Mouse (Mus musculus): ENCODE data around the gene Fry. TPM values are rescaled to one million over a fixed set of nuclear protein-coding genes. Genes with fewer than 3 reads are reported as not detected.

Fry gene
- total RNA-seq, 1 experiment from 2014 or later, result 115 TPM

DNA sequence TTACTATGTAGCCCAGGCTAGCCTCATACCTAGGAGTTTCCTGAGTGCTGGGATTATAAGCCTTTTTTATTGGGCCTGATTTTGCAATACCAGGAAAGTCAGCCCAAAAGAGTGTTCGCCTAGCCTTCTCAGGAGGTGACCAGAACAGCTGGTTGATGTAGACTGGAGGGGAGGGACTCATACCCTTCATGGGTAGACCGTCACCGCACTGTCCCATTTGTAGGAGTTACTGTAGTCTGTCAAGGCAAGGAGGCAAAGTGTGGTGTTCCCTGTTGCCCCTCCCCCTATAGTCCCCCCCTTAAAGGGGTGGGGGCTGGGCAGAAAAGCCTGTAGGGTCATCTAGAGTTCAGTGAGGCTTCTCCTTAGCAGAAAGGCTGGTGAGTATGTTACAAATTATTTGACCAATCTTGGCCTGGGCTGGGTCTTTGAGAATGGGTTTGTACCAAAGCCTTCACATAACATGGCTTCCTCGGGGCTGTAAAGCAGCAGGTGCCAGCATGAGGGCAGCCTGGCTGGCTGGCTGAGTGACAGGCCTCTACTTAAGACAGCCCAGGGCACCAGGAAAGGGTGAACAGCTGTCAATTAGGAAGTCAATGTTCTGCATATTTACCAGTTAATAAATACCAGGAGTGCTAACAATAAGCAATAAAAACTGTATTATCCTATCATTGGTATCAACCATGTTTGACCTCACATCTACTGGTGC, 172.2 kb downstream of the Fry start:
- no peak for ATAC-seq (ENCODE audit: extremely low read depth, insufficient number of reproducible peaks, low FRiP score, poor library complexity, severe bottlenecking)

DNA sequence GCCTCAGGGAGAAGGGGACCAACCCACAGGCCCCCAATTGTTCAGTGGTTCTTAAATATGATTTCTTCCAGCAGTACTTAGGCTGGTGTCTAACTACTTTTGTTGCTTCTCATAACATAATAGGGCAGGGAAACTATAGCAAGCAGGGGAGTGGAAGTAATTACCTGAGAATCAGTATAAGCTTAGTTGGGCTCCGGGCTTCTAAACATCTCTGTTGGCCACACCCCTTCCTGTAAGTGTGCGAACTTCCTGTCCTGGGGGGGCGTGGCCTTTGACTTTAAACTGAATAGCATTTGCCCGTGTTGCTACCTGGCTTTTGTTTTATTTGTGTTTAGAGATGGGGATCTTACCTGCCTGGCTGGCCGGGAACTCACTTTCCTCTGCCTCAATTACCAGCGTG, 172.8 kb downstream of the Fry start:
- ATAC-seq (ENCODE audit: extremely low read depth, insufficient number of reproducible peaks, low FRiP score, poor library complexity, severe bottlenecking), result peak; percentile 55; the same call in 1 of the 2 replicates

DNA sequence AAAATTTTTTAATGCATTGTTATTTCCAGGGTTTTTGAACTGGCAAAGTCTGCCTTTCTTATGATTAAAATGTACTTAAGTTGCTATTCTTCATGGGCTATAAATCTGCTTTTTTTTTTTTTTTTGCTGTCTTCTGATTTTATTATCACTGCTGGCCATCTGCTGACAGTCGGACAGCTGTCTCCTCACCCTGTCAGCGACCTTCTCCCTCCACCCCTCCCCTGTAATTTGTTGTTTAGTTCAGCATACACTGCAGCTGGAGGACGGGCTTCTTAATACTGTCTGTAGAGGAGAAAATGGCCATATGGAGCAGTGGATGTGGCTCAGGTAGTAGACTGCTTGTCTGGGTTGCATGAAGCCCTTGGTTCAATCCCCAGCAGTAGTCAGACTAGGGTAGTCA, 173.7 kb downstream of the Fry start:
- ATAC-seq (ENCODE audit: extremely low read depth, insufficient number of reproducible peaks, low FRiP score, poor library complexity, severe bottlenecking), result no peak

DNA sequence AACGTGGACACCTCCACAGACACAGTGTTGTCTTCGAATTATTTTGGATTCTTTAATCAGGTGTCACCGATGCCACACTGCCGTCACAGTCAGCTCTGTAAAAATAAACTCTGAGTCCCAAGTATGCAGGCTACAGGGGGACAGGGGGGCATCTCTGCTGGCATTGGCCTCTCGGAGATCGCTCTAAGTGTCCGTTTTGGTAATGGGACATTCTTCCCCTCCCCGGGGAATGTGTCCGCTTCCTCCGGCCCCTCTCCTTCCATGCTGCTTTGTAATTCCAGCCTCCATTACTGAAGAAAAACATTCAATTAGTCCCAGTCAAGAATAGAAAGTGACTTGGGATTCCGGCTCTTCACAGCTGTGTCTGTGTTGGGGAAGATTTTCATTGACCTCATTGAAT, 175.9 kb downstream of the Fry start:
- ATAC-seq (ENCODE audit: extremely low read depth, insufficient number of reproducible peaks, low FRiP score, poor library complexity, severe bottlenecking), result no peak

DNA sequence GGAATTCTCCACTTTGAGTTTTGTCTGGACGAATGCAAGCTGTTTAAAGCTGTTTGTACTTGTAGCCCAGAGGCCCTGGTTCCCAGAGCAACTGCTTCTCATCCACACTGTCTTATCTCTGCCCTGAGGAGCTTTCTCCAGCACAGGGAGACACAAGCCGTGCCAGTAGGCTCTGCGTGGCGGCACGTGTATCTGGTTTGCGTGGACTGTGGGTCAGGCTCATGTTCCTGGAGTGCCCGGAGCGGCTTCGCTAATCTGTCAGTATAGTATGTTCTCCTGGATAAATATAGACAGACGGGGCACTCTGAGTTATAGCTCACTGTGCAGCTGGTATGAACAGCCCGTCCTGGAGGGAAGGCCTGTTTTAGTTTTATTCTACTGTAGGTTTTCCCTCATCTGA, 176.7 kb downstream of the Fry start:
- ATAC-seq (ENCODE audit: extremely low read depth, insufficient number of reproducible peaks, low FRiP score, poor library complexity, severe bottlenecking), result no peak

DNA sequence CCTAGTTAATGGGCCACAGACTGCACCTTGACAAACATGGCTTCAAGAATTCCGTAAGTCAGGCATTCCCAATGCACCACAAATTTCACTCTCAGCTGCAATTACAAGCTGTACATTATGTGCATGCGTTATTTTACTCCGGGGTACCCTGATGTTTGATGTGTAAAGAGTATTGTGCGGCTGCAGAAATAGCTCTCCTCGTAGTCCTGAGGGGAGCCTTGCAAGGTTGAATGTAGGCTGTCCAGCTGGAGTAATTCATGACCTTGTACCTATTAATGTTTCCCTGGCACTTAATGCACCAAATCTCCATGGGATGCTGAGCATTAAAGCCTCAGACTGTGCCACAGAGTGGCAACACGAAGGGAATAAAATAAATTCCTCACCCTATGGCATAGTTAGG, 180.5 kb downstream of the Fry start:
- no peak for ATAC-seq (ENCODE audit: extremely low read depth, insufficient number of reproducible peaks, low FRiP score, poor library complexity, severe bottlenecking)

DNA sequence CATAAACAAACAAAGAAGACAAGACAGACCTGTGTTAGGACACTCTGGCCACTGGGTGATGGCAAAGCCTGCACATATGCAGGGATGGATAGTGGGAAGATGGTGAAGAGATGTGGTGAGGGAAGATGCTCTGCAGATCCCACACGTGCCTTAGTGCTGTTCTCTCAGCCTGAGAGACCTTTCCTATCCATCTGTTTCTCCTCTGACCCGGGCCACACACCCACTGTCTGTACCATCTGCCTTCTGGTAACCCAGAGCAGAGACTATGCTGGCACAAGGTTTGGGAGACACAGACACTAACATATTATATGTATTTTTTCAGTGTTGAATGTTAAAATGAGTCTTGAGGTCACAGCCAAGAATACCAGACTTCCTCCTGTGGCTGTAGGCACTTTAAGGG, 183.7 kb downstream of the Fry start:
- ATAC-seq (ENCODE audit: extremely low read depth, insufficient number of reproducible peaks, low FRiP score, poor library complexity, severe bottlenecking), result no peak

DNA sequence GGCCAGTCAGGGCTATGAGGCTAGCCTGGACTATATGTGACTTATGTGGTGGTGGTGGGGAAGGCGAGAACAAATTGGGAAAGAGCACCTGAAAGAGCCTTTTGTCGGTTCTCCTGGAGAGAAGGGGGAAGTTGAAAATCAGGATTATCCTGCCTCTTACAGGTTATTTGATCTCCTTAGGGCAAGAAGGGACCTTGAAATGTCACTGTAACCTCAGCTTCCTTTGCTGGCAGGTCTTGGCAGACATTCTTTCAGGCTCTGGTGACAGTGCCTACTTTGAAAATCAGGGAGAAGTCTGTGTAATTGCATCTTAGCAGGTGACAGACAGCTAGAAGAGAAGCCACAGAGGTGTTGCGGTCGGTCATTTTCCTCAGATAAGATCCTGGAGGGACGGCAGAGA, 184.6 kb downstream of the Fry start:
- no peak for ATAC-seq (ENCODE audit: extremely low read depth, insufficient number of reproducible peaks, low FRiP score, poor library complexity, severe bottlenecking)

DNA sequence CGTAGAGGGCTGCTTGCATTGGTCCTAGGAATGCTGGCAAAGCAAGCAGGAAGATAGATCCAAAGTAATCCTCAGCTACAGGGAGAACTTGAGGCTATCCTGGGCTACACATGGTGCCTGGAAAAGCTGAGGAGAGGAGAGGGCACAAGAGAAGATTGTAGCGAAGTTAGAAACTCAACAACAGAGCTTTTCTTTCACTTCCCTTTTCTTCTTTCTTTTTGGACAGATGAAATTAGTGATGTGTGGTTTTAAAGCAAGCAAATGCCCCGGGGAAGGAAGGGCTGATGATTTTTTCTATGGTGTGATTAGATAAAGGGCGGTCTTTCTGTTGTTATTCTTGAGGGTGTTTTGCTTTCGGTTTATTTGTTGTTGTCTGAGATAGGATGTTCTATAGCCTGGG, 188.1 kb downstream of the Fry start:
- peak; percentile 79 for ATAC-seq (ENCODE audit: extremely low read depth, insufficient number of reproducible peaks, low FRiP score, poor library complexity, severe bottlenecking)

DNA sequence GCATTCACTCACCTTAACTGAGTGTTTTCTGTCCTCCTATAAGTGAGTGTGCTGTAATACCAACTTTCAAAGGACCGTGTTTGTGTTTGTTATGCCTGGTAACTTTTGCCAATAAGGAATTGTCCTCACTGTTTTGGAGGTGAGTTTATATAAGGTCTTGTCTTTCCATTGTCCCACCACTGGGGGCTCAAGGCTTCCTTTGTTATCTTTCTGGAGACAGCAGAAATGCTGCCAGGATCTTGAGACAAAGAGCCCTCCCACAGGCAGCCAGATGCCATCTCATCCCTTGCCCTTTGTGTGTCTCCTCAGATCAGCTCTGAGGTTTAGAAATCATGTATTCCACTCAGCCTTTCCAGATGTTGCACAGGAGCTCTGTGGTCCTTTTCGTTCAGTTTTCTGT, 194.8 kb downstream of the Fry start:
- ATAC-seq (ENCODE audit: extremely low read depth, insufficient number of reproducible peaks, low FRiP score, poor library complexity, severe bottlenecking), result no peak

DNA sequence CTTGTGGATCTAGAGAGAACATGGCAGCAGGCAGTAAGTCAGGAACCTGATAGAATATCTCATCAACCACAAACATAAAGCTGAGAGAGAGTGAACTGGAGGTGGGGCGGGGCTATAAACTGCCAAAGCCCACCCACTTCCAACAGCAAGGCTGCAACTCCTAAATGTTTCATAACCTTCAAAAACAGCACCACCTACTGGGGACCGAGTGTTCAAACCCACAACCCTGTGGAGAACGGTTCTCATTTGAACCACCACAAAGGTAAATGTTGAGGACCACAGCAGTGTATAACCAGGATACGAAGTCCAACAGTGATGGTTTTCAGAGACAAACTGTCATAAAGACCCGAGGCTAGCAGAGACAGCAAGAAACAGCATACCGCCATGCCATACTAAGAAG, 196.1 kb downstream of the Fry start:
- no peak for ATAC-seq (ENCODE audit: extremely low read depth, insufficient number of reproducible peaks, low FRiP score, poor library complexity, severe bottlenecking)

DNA sequence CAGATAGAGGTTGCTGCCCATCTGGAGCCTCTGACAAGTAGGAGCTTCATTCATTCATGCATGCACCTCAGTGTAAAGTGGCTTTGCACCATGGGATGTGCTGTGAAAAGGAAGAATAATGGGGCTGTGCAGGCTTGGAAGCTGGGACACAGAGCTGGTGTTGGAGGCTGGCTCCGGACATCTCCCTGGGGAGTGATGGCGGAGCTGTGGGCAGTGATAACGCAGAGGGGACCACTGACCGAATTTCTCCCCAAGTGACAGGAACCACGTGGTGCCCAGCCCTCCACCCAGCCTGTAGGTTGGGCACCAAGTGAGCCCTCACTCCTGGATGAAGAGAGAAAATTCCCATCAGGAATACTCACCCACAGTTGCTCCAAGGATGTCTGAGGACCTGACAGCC, 207.0 kb downstream of the Fry start:
- ATAC-seq (ENCODE audit: extremely low read depth, insufficient number of reproducible peaks, low FRiP score, poor library complexity, severe bottlenecking), result no peak

DNA sequence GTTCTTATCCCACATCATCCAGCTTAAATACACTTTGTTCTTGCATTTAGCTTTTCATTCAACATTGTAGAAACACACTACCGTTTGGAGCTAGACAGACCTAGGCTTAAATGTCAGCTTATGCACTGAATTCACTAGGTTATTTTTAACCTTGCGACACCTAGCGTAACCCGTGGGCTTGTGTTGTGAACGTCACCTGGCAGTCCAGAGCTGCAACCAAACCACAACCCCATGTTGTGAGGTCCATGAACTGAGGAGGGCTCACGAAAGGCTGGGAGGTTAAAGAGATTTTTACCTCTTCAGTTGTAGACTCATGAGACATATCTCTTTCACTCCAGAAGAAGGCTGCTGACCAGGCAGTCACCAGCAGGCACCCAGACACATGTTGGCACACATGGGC, 210.2 kb downstream of the Fry start:
- no peak for ATAC-seq (ENCODE audit: extremely low read depth, insufficient number of reproducible peaks, low FRiP score, poor library complexity, severe bottlenecking)

DNA sequence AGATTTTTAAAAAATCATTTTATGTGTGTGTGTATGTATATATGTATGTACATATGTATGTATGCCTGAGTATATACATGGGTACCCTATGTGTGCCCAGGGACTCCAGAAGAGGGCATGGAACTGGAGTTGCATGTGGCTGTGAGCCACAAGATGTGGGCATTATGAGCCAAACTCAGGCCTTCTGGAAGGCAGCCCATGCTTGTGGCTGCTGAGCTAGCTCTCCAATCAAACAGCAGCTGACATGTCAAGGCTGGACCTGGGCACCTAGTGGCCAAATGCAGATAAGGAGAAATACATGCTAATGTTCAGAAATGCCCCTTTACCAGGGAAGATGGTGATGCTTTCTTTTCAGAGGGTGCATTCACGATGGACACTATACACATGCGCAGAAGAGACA, 213.4 kb downstream of the Fry start:
- ATAC-seq (ENCODE audit: extremely low read depth, insufficient number of reproducible peaks, low FRiP score, poor library complexity, severe bottlenecking), result no peak

DNA sequence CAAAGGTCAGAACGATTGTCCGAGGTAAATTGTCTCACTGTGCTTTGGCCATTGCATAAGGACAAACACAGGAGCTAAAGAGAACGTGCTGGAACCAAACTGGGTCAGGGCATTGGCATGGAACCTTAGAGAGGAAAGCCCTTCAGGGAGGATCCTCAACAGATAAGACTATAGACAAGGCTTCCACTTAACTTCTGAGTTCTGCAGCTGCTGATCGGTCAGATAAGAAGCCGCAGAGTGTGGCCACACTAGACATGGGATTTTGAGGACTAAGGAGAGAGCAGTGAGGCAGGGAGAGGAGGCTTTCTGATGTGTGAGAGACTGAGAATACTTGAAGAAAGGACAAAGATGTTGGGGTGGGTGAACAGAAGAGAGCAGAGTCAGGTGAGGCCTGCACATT, 214.4 kb downstream of the Fry start:
- no peak for ATAC-seq (ENCODE audit: extremely low read depth, insufficient number of reproducible peaks, low FRiP score, poor library complexity, severe bottlenecking)

DNA sequence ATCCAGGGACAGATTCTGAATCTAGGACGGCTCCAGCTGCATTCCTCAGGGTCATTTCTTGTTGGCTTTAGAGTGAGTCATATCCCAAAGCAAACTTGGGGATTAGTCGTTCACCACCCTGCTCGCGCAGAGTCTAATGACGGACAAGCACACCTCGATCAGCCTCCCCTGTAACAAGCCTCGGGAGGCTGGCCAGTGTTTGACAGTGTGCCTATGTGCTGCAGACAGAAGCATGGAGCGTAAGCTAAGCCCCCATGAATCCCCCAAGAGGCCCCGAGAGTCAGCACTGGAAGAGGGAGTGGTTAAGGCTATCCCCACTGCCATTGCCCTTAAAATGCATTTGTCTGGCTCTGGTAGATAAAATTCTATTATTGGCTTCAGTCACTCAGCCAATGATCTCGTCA, 214.9 kb downstream of the Fry start:
- no peak for ATAC-seq (ENCODE audit: extremely low read depth, insufficient number of reproducible peaks, low FRiP score, poor library complexity, severe bottlenecking)

DNA sequence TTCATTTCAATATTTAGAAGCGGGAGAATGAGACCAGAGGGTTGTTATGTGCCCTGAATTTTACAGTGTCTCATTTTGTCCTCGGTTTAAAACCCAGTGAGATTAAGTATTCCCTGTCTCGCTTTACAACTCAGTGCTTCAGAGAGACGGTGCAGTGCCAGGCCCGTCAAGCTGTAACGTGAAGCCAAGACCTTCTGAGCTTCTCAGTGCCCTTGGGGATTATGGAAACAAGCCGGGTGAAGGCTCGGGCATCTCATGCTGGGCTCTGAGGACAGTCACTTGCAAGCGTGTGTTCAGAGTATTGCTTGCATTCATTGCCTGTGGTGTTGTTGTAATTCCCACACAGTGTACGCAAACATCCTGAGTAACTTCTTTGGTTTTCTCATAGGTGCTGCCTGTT, 218.0 kb downstream of the Fry start:
- no peak for ATAC-seq (ENCODE audit: extremely low read depth, insufficient number of reproducible peaks, low FRiP score, poor library complexity, severe bottlenecking)

DNA sequence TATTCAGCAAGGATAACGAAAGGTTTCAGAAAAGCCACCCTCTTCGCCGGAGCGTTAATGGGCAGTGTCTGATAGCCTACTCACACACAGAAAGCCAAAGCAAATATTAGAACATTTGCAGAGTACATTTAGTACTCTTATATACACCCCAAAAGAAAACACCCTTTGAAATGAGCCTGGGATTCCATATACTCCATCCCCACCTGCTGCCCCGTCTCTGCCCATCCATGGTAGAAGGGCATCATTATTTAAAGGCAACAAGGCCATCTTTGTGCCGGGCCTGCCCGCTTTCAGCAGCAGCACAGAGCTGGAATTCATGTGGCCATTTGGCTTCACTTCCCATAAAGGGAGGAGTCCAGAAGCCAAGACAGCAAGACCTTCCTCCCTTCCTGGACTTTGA, 219.3 kb downstream of the Fry start:
- no peak for ATAC-seq (ENCODE audit: extremely low read depth, insufficient number of reproducible peaks, low FRiP score, poor library complexity, severe bottlenecking)

DNA sequence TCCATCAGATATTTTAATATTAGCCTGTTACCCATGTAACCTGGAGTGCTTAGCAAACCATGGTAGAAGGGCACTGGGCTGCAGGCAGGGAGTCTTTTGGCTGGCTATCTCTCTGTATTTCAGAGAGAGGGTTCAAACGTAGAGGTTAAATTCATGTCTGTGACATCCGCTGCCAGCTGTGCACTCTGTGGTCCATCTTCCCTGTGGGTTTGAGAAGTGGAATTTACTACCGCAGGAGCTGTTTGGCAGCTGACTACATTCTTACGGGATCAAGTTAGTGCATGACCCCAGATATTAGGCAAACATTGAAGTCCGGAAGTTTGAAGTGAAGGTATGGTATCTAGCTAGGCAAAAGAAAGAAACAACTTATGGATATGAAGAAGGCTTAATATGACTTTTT, 222.5 kb downstream of the Fry start:
- ATAC-seq (ENCODE audit: extremely low read depth, insufficient number of reproducible peaks, low FRiP score, poor library complexity, severe bottlenecking), result no peak

DNA sequence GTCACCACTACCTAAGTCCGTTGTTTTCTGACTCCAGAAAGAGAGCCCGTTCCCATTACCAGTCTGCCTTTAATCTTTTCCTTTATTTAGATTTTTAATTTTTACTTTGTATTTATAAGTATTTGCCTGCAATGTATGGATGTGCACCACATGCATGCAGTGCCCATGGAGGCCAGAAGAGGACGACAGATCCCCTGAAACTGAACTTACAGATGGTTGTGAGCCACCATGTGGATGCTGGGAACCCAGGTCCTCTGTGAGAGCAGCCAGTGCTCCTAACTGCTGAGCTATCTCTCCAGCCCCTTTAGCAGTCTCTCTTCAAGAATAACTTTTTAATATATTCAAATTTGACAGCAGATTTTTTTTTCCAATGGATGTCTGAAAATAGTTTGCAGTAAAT, 223.7 kb downstream of the Fry start:
- no peak for ATAC-seq (ENCODE audit: extremely low read depth, insufficient number of reproducible peaks, low FRiP score, poor library complexity, severe bottlenecking)

DNA sequence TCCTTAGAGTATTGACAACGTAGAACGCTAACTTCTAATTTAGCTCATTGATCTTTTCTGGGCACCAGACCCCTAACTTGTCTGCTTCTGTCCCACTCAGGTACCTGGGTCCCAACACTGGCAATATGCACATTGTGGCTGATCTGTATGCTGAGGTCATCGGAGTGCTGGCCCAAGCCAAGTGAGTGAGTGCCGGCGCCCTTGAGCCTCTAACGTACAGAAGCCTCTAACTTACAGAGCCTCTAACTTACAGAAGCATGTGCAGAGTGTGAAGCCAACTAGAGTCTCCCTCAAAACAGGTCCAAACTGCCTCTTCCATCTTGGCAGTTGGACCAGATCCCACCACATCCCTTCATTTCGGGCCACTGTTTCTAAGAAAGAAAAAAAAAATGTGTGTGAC, 227.5 kb downstream of the Fry start:
- no peak for ATAC-seq (ENCODE audit: extremely low read depth, insufficient number of reproducible peaks, low FRiP score, poor library complexity, severe bottlenecking)

Data from neutrophil, adult 5-6 weeks (primary cell).